Mouse (Mus musculus): ENCODE data around the gene Klf2. TPM values are rescaled to one million over a fixed set of nuclear protein-coding genes. Genes with fewer than 3 reads are reported as not detected.

The Klf2 gene
- total and polyA plus RNA-seq, 3 experiments, result 0.12 to 1.4 TPM; not detected in 1

- no peaks in the 10 kb centered on the region for H3K9me3 ChIP-seq (replicated peaks; ENCODE audit: low read length)
- no peak overlapping the region for H3K9ac ChIP-seq (ENCODE audit: insufficient read depth, low read depth)
- in situ Hi-C loops (cut with MboI; ENCODE audit: low pct_ligation_motif_present, low pct_unique_long_range_greater_than_20kb, low sequenced_read_pairs), result no loop called here
- no peak overlapping the region for H3K27ac ChIP-seq (ENCODE audit: insufficient read depth, low read depth)
- no peaks in the 10 kb centered on the region for H3K79me2 ChIP-seq (replicated peaks; ENCODE audit: control insufficient read depth, extremely low read depth, insufficient read depth, poor library complexity, severe bottlenecking)
- no peaks in the 10 kb centered on the region for H3K27me3 ChIP-seq (replicated peaks)
- H3K4me1 ChIP-seq (ENCODE audit: control insufficient read depth in 1 of 2, insufficient read depth in 2 of 2), result peaks cover 5 to 73% of the 10 kb centered on the region in 2 experiments
- H3K4me3 ChIP-seq (replicated peaks in 1 of 3; ENCODE audit: low read depth in 2 of 3, low read length in 2 of 3, poor library complexity in 1 of 3), result no peak overlapping the region
- peaks cover 12 to 59% of the 10 kb centered on the region in 2 experiments for H3K36me3 ChIP-seq (replicated peaks in 1 of 2; ENCODE audit: control insufficient read depth in 1 of 2, insufficient read depth in 1 of 2, low read length in 1 of 2)
- dilution Hi-C loops (cut with MboI; ENCODE audit: extremely low pct_ligation_motif_present, extremely low pct_unique_long_range_greater_than_20kb, low sequenced_read_pairs), result no loop called here
- H3K4me2 ChIP-seq (ENCODE audit: insufficient read depth, low read depth, poor library complexity, severe bottlenecking), result no peak overlapping the region
- no peak for TF ChIP-seq PAX5 (IDR thresholded peaks at IDR 0.05; ENCODE audit: low read length)
- no peak for TF ChIP-seq E2F4 (IDR thresholded peaks at IDR 0.05; ENCODE audit: insufficient replicate concordance, low read depth, low read length)
- no peak for TF ChIP-seq MYC (IDR thresholded peaks at IDR 0.05; ENCODE audit: low read depth, low read length)
- TF ChIP-seq NELFE (IDR thresholded peaks at IDR 0.05; ENCODE audit: low read depth, low read length), result no peak
- TF ChIP-seq MAFK (IDR thresholded peaks at IDR 0.05; ENCODE audit: insufficient replicate concordance, low read length), result no peak
- TF ChIP-seq IRF4 (IDR thresholded peaks at IDR 0.05; ENCODE audit: low read depth, low read length), result no peak
- TF ChIP-seq ZMIZ1 (IDR thresholded peaks at IDR 0.05; ENCODE audit: low read depth, low read length), result no peak
- TF ChIP-seq ZKSCAN1 (IDR thresholded peaks at IDR 0.05; ENCODE audit: borderline replicate concordance, low read depth, low read length), result no peak
- no peak for TF ChIP-seq RAD21 (IDR thresholded peaks at IDR 0.05; ENCODE audit: low read depth, low read length)
- no peak for DNase-seq (ENCODE audit: extremely low read depth)
Observed at GRCm38 (mm10) chr8:72348114-72348513, 29.3 kb downstream of the Klf2 start.

GRCm38 (mm10) chr8:72348956-72349355 is 30.1 kb downstream of the Klf2 start:
- no peak for TF ChIP-seq E2F4 (IDR thresholded peaks at IDR 0.05; ENCODE audit: insufficient replicate concordance, low read depth, low read length)
- TF ChIP-seq RAD21 (IDR thresholded peaks at IDR 0.05; ENCODE audit: low read depth, low read length), result no peak
- TF ChIP-seq TBP (conservative IDR thresholded peaks at IDR 0.05; ENCODE audit: low read depth, low read length), result no peak
- no peak for TF ChIP-seq PAX5 (IDR thresholded peaks at IDR 0.05; ENCODE audit: low read length)
- TF ChIP-seq SMC3 (IDR thresholded peaks at IDR 0.05; ENCODE audit: low read depth, low read length), result no peak
- TF ChIP-seq GABPA (IDR thresholded peaks at IDR 0.05; ENCODE audit: insufficient replicate concordance, low read depth, low read length), result no peak
- in situ Hi-C loops (cut with MboI; ENCODE audit: low pct_ligation_motif_present, low pct_unique_long_range_greater_than_20kb, low sequenced_read_pairs), result no loop called here
- H3K4me1 ChIP-seq (ENCODE audit: control insufficient read depth in 1 of 2, insufficient read depth in 2 of 2), result peaks cover 5 to 70% of the 10 kb centered on the region in 2 experiments

GRCm38 (mm10) chr8:72349838-72350237 is 31.0 kb downstream of the Klf2 start:
- Histone ChIP-seq H3K4me2 (ENCODE audit: insufficient read depth, low read depth, poor library complexity, severe bottlenecking) (no peak overlapping the region), H3K9ac (ENCODE audit: insufficient read depth, low read depth) (no peak overlapping the region), H3K4me3 (replicated peaks in 1 of 3; ENCODE audit: low read depth in 2 of 3, low read length in 2 of 3, poor library complexity in 1 of 3) (no peak overlapping the region), H3K27me3 (replicated peaks) (no peaks in the 10 kb centered on the region), H3K79me2 (replicated peaks; ENCODE audit: control insufficient read depth, extremely low read depth, insufficient read depth, poor library complexity, severe bottlenecking) (no peaks in the 10 kb centered on the region), H3K27ac (ENCODE audit: insufficient read depth, low read depth) (no peak overlapping the region), H3K4me1 (ENCODE audit: control insufficient read depth in 1 of 2, insufficient read depth in 2 of 2) (peaks cover 5 to 71% of the 10 kb centered on the region in 2 experiments), H3K36me3 (replicated peaks in 1 of 2; ENCODE audit: control insufficient read depth in 1 of 2, insufficient read depth in 1 of 2, low read length in 1 of 2) (peaks cover 12 to 65% of the 10 kb centered on the region in 2 experiments), H3K9me3 (replicated peaks; ENCODE audit: low read length) (no peaks in the 10 kb centered on the region)
- no peak for DNase-seq (ENCODE audit: extremely low read depth)
- in situ Hi-C loops (cut with MboI; ENCODE audit: low pct_ligation_motif_present, low pct_unique_long_range_greater_than_20kb, low sequenced_read_pairs), result no loop called here
- dilution Hi-C loops (cut with MboI; ENCODE audit: extremely low pct_ligation_motif_present, extremely low pct_unique_long_range_greater_than_20kb, low sequenced_read_pairs), result no loop called here
- TF ChIP-seq MAX (IDR thresholded peaks at IDR 0.05; ENCODE audit: low read length), result no peak
- no peak for TF ChIP-seq USF1 (IDR thresholded peaks at IDR 0.05; ENCODE audit: low read depth, low read length)
- TF ChIP-seq ZNF384 (IDR thresholded peaks at IDR 0.05; ENCODE audit: low read depth, low read length), result peak; percentile 67

More at GRCm38 (mm10) chr8:72348956-72349355, 30.1 kb downstream of the Klf2 start:
- H3K27ac ChIP-seq (ENCODE audit: insufficient read depth, low read depth), result no peak overlapping the region
- H3K9me3 ChIP-seq (replicated peaks; ENCODE audit: low read length), result no peaks in the 10 kb centered on the region
- H3K79me2 ChIP-seq (replicated peaks; ENCODE audit: control insufficient read depth, extremely low read depth, insufficient read depth, poor library complexity, severe bottlenecking), result no peaks in the 10 kb centered on the region
- no peak overlapping the region for H3K9ac ChIP-seq (ENCODE audit: insufficient read depth, low read depth)
- no peak overlapping the region for H3K4me3 ChIP-seq (replicated peaks in 1 of 3; ENCODE audit: low read depth in 2 of 3, low read length in 2 of 3, poor library complexity in 1 of 3)
- DNase-seq (ENCODE audit: extremely low read depth), result no peak
- peaks cover 12 to 62% of the 10 kb centered on the region in 2 experiments for H3K36me3 ChIP-seq (replicated peaks in 1 of 2; ENCODE audit: control insufficient read depth in 1 of 2, insufficient read depth in 1 of 2, low read length in 1 of 2)
- no peak overlapping the region for H3K4me2 ChIP-seq (ENCODE audit: insufficient read depth, low read depth, poor library complexity, severe bottlenecking)
- dilution Hi-C loops (cut with MboI; ENCODE audit: extremely low pct_ligation_motif_present, extremely low pct_unique_long_range_greater_than_20kb, low sequenced_read_pairs), result no loop called here
- H3K27me3 ChIP-seq (replicated peaks), result no peaks in the 10 kb centered on the region

All from CH12.LX (cell line).